Mouse (Mus musculus) stomach, postnatal 0 days (tissue): Measurements from ENCODE around the gene Cdh20.

Source experiments
- CTCF ChIP-seq: IDR thresholded peaks from 2 replicates; pipeline ENCODE4 v1.5.1; 2016; ENCODE audit warnings: antibody characterized with exemption, low read depth, mild to moderate bottlenecking, moderate library complexity
- EP300 ChIP-seq: optimal IDR thresholded peaks from 2 replicates; pipeline ENCODE3; 2016; ENCODE audit warnings: antibody characterized with exemption

DNA sequence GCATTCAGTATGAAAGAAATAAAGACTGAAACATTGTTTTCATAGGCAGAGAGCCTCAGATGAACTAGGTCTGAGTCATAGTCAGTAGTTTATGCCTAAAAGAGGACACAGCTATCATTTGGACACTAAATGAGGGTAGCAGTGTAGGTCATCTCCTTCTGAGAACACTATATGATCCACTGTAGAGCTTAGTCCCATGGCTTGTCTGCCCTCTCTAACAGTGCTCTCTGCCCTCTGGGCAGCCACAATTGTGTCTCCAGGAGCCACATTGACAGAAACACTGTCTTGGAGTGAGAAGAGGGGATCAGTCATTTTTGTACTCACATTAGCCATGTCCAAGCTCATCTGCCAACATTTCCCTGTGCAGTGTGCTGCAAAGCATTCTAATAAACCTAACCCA lies 70.7 kb downstream of the Cdh20 start:
- no peak for TF ChIP-seq CTCF
- TF ChIP-seq EP300, result no peak
